Mouse (Mus musculus) liver, adult 2 months (tissue): ENCODE data around the gene Mrtfb.

Experiments used
- CTCF ChIP-seq: fragments of 200-500 bp; IDR thresholded peaks from 2 replicates; pipeline ENCODE4 v1.5.1; 2011; ENCODE audit warnings: low read depth, low read length, control low read depth
- POLR2A ChIP-seq: fragments of 200-500 bp; IDR thresholded peaks from 2 replicates; pipeline ENCODE4 v1.6.1; 2011; ENCODE audit warnings: low read length, control low read depth; ENCODE audit not compliant: insufficient read depth; ENCODE audit errors: extremely low read depth

- no peak for TF ChIP-seq CTCF
- TF ChIP-seq POLR2A, result no peak
Observed at GRCm38 (mm10) chr16:13425804-13426203, 169.5 kb downstream of the Mrtfb start.
